Mouse (Mus musculus) G1E (cell line): Measurements from ENCODE around the gene Tnfrsf17.

Source experiments
- CTCF ChIP-seq: IDR thresholded peaks from 2 replicates; pipeline ENCODE4 v1.5.1; 2012; ENCODE audit warnings: low read depth, low read length, inconsistent platforms, mixed read lengths
- GATA1 ChIP-seq: IDR thresholded peaks from 2 replicates; pipeline ENCODE4 v1.6.1; 2012; ENCODE audit warnings: borderline replicate concordance, low read length, inconsistent platforms, mixed read lengths
- POLR2AphosphoS5 ChIP-seq: IDR thresholded peaks from 2 replicates; pipeline ENCODE4 v1.6.1; 2012; ENCODE audit warnings: low read depth, low read length, inconsistent platforms; ENCODE audit not compliant: insufficient replicate concordance

- TF ChIP-seq CTCF, result no peak
- TF ChIP-seq GATA1, result no peak
- no peak for TF ChIP-seq POLR2AphosphoS5
Measured at GRCm38 (mm10) chr16:11270642-11271041, 43.0 kb upstream of the Tnfrsf17 start.
